Mouse (Mus musculus) adrenal gland, postnatal 36 days (tissue): ENCODE data around the gene Acot11. TPM values are rescaled to one million over a fixed set of nuclear protein-coding genes. Genes with fewer than 3 reads are reported as not detected.
"Not testable (repeated sequence)": the region's sequence is repeated elsewhere in the genome, so short reads cannot be mapped to it uniquely, and the experiment has no call there.

ENCODE experiments used
- DNase-seq, 2 experiments: peaks; one replicate each; pipeline ENCODE4 v3.0.0; 2021; ENCODE audit warnings: mixed read lengths in 1 of 2
- total RNA-seq, 2 experiments: library from RNA; stranded (reverse); gene quantifications; 2 replicates each; pipeline ENCODE4 v1.2.3; 2021

Gene Acot11
- total RNA-seq, 2 experiments from 2014 or later = 49.5 to 60.7 TPM

DNA sequence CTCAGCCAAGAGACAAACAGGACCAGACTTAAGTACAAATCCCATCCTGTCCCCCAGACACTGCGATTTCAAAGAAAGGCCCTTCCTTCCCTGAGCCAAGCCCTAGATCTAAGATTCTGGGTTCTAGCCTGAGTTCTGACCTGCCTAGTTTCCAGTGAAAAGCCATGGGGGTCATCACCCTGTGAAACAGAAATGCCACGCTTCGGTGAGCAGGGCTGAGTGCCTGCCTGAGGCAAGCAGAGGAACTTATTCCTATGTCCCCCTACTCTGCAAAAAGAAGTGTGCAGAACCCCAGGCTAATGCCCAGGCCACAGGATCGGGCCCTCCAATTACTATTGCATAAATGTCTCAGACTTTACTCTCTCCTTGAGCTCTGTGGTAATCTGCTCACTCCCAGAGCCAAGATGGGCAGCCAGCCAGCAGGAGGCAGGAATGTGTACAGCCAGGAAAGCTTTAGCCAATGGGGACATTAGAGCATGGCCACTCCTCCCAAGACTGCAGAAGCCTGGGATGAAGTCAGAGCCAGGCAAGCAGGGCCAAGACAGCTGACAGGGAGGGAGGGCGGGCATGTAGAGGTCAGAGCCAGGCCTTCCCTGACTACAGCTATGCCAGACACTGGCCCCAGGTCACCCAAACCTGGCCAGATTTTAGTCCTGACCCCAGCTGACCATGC lies 26.5 kb downstream of the Acot11 start:
- peak; percentile 97 to 98 for DNase-seq

GRCm38 (mm10) chr4:106776998-106777397 lies 27.8 kb downstream of the Acot11 start:
- no peak for DNase-seq

DNA sequence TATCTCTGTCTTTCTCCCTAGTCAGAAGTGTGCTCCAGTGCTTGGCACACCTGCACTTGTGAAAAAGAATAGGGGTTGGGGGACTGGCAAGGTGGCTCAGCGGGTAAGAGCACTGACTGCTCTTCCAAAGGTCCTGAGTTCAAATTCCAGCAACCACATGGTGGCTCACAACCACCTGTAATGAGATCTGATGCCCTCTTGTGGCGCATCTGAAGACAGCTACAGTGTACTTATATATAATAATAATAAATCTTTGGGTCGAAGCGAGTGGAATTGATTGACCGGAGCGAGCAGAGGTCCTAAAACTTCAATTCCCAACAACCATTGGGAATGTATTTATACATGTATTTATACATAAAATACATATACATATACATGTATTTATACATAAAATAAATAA lies 29.0 kb downstream of the Acot11 start:
- not testable (repeated sequence) for DNase-seq

- no peak for DNase-seq
Observed at GRCm38 (mm10) chr4:106772558-106772957, 32.2 kb downstream of the Acot11 start.

- no peak for DNase-seq
Observed at GRCm38 (mm10) chr4:106769306-106769705, 35.5 kb downstream of the Acot11 start.

DNA sequence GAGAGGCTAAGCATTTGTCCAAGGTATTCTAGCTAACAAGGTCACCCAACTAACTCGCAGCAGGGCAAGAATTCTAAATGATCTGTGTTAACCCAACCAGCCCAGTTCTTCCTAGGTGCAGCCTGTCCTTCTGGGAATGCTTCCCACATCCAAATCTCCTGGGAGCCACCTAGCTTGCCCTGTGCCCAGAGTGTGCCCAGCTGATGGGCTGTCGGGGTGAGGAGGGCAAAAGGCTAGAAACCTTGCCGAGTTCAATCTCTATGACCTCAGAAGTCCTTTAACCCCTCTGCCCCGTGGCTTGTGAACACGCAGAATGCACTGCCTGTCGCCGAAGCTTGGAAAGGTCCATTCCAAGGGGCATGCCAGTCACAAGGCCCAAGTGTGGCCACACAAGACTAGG lies 40.6 kb downstream of the Acot11 start:
- peak in 1 of 2 experiments; percentile 40 for DNase-seq

DNA sequence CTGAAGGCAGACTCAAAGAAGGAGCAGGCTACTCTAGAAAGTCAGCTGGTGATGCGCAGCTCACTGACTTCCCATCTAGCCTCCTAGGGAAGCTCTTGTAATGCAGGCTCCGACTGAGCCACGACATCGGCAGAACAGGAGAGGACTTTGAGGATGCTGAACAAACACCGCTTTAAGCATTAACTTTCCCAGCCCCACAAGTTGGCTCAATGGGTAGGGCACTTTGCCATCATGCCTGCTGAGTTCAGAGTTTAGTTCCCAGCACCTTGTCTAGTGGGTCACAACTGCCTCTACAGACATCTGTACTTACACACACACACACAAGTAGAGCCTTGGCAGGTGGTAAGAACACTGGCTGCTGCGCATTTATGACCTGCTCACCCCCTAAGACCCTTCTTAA lies 53.1 kb downstream of the Acot11 start:
- DNase-seq = no peak

DNA sequence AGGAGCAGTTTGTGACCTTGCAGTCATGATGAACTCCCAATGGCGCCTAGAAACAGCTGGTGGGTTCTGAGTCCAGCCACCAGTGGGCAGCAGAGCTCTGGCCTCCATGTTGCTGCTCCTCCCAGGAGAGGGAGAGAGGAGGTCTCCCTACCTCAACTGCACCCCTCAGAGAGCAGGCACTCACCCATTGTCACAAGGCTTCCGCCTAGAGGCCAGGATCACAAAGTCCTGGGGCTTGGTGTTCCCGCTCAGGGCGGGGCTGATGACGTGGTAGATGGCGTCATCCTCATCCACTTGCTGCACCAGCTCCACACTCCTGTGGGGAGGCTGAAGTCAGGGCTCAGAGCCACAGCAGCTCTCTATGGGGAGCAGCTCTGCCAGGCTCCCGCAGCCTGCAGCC lies 55.1 kb downstream of the Acot11 start:
- peak; percentile 70 to 82 for DNase-seq

GRCm38 (mm10) chr4:106747001-106747580 lies 57.7 kb downstream of the Acot11 start:
- DNase-seq = no peak

DNA sequence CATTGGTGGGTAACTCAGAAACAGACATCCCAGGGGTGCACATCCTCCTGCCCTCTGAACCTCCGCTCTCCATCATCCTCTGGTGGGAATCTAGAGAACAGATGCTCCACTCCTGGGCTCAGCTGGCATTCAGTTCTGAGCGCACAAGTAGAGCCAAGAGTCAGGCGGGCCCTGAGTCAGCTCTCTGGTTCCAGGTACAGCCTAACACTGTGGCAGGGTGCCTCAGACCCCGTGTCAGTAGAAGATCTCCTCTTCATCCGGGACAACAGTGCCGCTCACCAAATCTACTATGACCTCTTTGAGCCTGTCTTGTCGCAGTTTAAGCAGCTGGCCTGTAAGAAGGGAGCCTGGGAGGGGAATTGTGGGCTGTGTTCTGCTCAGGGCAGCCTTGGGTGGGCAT lies 58.9 kb downstream of the Acot11 start:
- no peak for DNase-seq

DNA sequence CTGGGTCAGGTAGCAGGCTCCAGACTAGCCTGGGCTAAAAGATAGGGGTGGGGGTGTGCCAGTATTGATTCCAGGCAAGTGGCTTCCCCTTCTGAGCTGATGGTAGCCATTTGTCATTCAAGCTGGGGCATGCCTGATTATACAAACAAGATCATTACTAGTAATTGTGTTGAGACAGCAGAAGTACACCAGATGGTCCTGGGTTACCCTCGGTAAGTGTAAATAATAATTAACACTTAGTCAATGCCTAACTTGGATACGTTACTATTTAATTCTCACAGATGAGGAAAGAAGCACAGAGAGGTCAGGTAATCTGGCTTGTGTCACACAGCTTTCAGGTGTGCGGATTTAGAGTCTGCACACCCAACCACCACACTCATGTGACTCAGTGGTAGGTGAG lies 66.9 kb downstream of the Acot11 start:
- DNase-seq = no peak

DNA sequence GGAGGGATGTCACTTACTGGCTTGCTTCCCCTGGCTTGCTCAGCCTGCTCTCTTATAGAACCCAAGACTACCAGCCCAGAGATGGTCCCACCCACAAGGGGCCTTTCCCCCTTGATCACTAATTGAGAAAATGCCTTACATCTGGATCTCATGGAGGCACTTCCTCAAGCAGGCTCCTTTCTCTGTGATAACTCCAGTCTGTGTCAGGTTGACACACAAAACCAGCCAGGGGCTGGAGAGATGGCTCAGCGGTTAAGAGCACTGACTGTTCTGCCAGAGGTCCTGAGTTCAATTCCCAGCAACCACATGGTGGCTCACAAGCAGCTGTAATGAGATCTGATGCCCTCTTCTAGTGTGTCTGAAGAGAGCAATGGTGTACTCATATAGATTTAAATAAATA lies 67.9 kb downstream of the Acot11 start:
- DNase-seq = not testable (repeated sequence)

- no peak for DNase-seq
Observed at GRCm38 (mm10) chr4:106733636-106734035, 71.2 kb downstream of the Acot11 start, which contains the start of gene Fam151a. TSS of gene Fam151a (plus strand) at chr4:106733889.

DNA sequence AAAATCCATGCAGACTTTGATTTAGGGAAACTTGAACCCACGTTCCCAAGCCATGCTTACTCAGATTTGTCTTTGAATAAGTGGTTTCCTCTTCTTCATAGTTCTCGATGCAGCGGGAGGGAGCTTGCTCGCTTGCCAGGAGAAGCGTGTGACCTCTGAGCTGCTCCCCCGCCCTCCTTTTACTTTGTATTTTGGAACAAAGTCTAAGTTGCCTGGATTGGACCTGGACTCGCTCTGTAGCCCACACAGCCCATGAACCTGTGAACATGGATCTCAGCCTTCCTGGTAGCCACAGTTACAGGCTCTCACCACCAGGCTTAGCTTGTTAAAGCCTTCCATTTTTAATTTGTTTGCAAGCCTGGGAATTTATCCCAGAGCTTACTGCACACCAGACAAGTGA lies 74.0 kb downstream of the Acot11 start, which contains the start of gene Mroh7:
Gene Mroh7 (minus strand): TSS at position 112 of the 400 bp plus-strand sequence.
- DNase-seq = no peak

DNA sequence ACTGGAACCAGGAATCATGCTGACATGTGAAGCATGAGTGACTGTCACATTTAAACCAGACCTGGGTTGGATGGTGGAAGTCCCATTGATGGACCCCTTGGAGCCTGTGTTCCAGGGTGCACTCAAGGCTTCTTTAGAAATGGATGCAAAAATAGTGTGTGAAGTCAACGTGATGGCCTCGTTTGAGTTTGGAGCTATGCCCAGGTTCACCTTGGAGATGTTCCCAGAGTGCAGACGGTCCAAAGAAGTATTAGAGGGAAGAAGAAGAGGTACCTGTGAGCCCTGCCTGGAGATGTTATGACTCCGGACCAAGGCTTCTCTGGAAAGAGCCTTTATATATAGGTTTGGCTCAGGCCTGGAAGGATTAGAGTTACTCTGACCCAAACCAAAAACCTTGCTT lies 84.2 kb downstream of the Acot11 start:
- no peak for DNase-seq

- no peak for DNase-seq
Observed at GRCm38 (mm10) chr4:106713622-106714021, 91.2 kb downstream of the Acot11 start.

DNA sequence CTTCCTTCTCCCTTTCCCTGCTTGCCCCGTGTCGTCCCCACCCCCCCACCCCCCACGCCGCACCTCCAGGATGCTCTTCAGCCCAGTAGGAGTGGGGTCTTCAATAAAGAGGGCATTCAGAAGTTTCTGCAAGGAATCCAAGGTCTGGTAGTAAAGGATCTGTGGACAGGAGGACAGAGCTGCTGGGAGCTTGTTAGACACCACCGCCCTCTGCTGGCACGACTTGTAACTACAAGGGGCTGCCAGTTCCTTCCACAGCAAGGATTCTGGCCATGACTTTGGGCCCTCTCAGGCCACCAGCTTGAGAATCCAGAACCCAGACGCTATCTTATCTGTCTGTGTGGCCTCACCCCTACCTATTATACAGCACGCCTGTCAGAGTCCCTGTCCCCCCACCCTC lies 96.4 kb downstream of the Acot11 start:
- DNase-seq = peak; percentile 87 to 89

GRCm38 (mm10) chr4:106707957-106708356 lies 96.8 kb downstream of the Acot11 start:
- peak; percentile 36 to 54 for DNase-seq

- no peak for DNase-seq
Observed at GRCm38 (mm10) chr4:106705096-106705665, 99.6 kb downstream of the Acot11 start.

DNA sequence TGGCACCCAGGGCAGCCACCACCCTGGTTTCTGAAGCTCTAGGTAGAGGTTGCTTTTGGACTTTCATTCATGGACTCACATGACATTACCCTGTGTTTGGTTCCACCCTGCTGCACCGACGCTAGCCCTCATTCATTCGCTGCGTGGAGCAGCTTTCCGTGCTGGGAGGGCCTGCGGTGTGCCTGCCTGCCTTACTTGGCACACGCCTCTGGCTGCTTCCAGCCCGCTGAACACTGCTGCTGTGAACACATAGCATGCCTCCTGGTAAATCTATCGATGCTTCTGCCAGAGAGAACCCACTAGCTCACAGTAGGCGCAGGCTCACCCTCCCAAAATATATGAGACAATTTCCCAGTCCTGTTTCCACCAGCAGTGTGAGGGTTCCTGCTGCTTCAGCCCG lies 100.4 kb downstream of the Acot11 start:
- no peak for DNase-seq

GRCm38 (mm10) chr4:106703956-106704355 lies 100.8 kb downstream of the Acot11 start:
- DNase-seq = no peak

- no peak for DNase-seq
Observed at GRCm38 (mm10) chr4:106700798-106701197, 104.0 kb downstream of the Acot11 start.

- DNase-seq = peak in 1 of 2 experiments; percentile 23
Observed at GRCm38 (mm10) chr4:106699989-106700388, 104.8 kb downstream of the Acot11 start.
